Mouse (Mus musculus) c-Kit-positive CD71-positive TER-119-positive erythroid progenitor cells, embryonic 14.5 days (primary cell): ENCODE data around the gene Scgb1b12.
"Not testable (repeated sequence)": the region's sequence is repeated elsewhere in the genome, so short reads cannot be mapped to it uniquely, and the experiment has no call there.

Experiments used
- DNase-seq: peaks from one replicate; pipeline ENCODE4 v3.0.0-alpha.2; 2013; ENCODE audit warnings: low spot score

Gene Scgb1b12

DNA sequence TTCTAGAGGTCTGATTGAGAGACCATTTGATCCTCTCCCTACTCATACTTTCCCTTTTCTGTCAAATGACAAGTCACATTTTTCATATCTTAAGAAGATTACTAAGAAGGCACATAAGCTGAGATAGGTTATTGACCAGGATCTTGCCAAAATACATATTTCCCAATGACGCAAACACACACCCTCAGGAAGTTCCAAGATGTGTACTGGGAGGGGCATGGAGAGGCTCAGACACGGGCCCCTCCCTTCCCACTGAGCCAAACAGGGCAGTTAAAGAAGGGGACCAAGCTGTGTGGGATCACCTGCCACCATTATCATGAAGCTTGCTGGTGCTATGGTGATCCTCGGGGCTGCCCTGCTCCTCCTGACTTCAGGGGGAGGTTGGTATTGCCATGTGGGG is at the start of gene Scgb1b12:
Gene Scgb1b12 (plus strand): TSS at position 301 of the 400 bp plus-strand sequence.
- not testable (repeated sequence) for DNase-seq

DNA sequence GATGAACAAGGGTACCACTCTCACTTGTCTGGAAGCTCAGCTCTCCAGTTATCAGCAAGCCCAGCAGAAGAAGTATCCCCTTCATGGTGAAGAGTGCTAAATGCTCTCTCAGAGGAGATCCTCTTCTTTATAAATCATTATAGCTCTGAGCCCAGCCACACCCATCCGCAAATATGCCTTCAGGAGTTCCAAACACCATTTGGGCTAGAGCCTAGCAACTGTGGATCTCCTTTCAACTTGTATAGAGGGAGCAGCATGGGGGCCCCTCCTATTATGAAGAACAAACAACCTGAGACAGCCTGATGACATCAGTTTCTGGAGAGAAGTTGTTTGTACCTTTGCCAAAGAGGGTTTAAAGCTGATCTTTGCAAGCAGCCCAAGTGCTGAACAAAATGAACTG is 6.8 kb upstream of the Scgb1b12 start, which contains the start of gene Scgb2b12:
Gene Scgb2b12 (minus strand): TSS at position 101 of the 400 bp plus-strand sequence.
- DNase-seq: not testable (repeated sequence)
